Mouse (Mus musculus) MEL-GATA-1-ER (cell line): ENCODE data around the gene Fbxo39.

ENCODE experiments used
- DNase-seq: peaks from one replicate; pipeline ENCODE4 v3.0.0-alpha.2; 2012; ENCODE audit warnings: low read depth; ENCODE audit errors: extremely low read depth

Gene Fbxo39

DNA sequence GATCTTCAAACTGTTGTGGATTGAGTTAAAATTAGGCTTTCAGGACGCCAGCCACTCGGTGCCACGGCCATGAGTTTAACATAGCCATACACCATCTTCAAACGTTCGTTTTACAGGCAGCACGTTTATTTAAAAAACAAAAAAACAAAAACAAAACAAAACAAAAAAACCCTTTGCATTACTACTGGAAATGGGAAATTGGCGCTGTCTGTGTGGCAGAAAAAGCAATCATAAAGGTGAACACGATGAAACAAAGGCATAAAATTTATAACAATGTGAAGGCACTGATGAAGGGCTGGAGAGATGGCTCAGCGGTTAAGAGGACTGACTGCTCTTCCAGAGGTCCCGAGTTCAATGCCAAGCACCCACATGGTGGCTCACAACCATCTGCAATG, 48.1 kb downstream of the Fbxo39 start, which contains the start of gene Tekt1:
Gene Tekt1 (minus strand): TSS at position 96 of the 395 bp plus-strand sequence.
- DNase-seq: no peak

DNA sequence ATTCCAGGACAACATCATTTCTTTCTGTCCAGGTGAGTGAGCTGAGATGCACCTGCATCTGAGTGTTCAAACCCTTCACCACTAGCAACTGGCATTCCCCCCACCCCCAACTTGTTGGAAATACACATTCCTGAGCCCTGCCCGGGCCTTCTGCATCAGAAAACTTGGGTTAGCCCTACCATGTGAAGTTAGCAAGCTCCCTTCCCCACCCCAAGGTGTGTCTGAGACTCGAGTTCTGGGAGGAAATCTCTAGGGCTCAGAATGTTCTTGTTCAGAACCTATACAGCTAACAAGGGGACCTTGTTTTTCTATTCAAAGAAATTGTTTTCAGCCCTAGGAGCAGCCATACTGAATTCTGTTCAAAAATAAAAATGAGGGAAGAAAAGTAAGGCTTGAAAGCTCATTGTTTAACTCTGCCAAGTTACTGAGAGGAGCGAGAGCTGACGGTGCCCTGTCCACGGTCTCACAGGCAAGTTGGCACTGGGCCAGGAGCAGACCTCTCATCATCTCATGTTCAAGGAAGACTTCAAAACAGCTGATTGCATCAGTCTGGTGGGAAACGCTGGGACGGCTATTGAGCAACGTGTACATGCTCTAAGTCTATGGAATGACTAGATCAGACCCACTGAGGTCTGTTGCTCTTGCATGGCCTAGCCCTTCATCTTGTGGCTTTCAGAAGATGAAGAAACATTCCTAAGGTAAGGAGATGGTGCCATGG, 49.4 kb downstream of the Fbxo39 start:
- DNase-seq: no peak

DNA sequence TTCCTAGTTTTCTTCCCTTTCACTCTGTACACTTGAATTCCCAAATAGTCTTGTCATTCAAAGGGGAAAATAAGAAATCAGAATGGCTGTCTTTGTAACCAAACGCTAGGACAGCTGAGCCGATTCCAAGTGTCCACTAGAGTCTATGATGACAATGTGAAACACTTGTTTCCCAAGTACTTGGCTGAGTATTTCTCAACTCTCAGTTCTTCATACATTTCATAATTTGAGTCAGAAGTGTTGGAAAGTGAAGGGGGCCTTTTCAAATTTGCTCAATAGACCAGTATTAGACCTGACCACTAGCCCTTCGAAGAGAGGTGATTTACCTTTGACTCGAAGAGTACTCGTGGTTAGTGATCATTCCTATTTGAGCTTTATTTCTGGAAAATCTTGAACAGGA, 50.3 kb downstream of the Fbxo39 start:
- no peak for DNase-seq

GRCm38 (mm10) chr11:72366126-72366525, 51.9 kb downstream of the Fbxo39 start:
- DNase-seq: no peak

DNA sequence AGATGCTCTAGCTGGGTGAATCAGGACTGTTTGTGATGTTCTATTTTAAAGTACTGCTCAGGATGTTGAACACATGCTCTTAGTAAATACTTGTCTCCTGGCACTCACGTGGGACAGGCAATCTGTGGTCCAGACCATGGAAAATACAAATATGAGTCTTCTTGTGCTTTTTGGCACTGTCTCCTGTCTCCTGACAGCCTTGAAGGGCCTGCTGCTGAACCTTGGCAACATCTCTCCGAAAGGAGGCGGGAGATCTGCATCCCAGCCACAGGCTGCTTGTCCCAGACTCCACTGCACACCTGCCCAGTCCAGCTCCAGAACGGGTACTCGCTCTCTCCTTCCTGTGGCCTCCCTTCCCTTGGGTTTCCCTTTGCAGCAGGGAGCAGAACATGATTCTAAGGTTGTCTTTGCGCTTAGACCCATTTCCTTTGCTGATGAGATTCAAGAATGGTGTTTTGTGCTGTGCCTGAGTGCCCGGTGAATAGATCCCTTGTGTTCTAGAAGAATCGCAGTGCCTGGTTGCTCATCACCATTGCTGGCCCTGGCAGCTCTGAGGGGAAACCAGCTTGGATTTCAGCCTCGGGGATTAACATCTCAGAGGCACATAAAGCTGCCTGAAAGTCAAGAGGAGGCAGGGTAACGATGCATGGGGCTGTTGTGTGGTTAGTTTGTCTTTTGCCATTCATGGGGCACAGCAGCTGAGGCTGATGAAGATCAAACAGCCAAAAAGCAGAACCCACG, 53.9 kb downstream of the Fbxo39 start:
- no peak for DNase-seq
